In the genomic region with DNA sequence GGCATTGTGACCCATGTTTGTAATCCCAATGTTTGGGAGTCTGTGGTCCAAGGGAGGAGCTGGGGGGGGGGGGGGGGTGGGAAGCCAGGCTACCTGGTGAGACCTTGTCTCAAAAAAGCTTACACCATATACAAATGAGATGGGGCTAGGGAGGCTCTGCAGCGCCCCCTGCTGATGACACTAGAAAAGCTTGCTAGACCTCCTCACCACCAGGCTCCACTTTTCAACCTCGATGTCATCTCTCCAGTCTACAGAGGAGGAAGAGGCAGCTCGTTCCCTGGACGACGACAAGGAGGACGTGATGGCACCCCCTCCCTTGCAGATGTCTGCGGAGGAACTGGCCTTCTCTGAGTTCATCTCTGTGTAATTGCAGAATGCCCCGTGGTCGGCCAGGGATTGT, we compare ENCODE assay signal across 9 mouse cellular contexts. TPM values are rescaled to one million over a fixed set of nuclear protein-coding genes. Genes with fewer than 3 reads are reported as not detected.
DNase-seq lines count a peak whose midpoint lies in the region; ATAC-seq lines count a peak whose summit lies in the region.
"Had no signal": no experiment of that assay in that cellular context is flagged by ENCODE, and none has a peak within 500 bp of the region (broad histone marks: within the 10 kb centered on the region; RNA-seq: fewer than 3 reads in every experiment).

No protein-coding gene starts in this region.

- H3K9ac ChIP-seq in hindbrain, embryonic 11.5 days (ENCODE audit: low read depth, low read length) = no peak overlapping the region
- H3K9ac ChIP-seq in hindbrain, embryonic 14.5 days = no peak overlapping the region

- 26% methylated on average over 9 of the region's 9 CpGs for whole genome bisulfite sequencing in hindbrain, embryonic 11.5 days
- 26% methylated on average over 9 of the region's 9 CpGs for WGBS in hindbrain, embryonic 14.5 days

- no peak for ATAC-seq in hindbrain, embryonic 11.5 days (ENCODE audit: low FRiP score)
- ATAC-seq in hindbrain, embryonic 14.5 days (ENCODE audit: low FRiP score) = no peak
- peak; percentile 63; the same call in 1 of the 2 replicates for ATAC-seq in common myeloid progenitor, adult 5-6 weeks (replicated peaks; ENCODE audit: low read depth, poor library complexity, severe bottlenecking)
- ATAC-seq in megakaryocyte-erythroid progenitor cell, adult 5-6 weeks (replicated peaks; ENCODE audit: low FRiP score, low TSS enrichment, poor library complexity, severe bottlenecking) = 0 out of 2 replicates have a peak, but pooled peaks have one; percentile 46

- H3K27ac ChIP-seq in hindbrain, embryonic 11.5 days (ENCODE audit: low read depth, low read length) = no peak overlapping the region
- H3K27ac ChIP-seq in hindbrain, embryonic 14.5 days = no peak overlapping the region
- H3K27ac ChIP-seq: macrophage had no signal

- peak; percentile 81 for DNase-seq in hindbrain, embryonic 11.5 days (ENCODE audit: low spot score)
- no peak for DNase-seq in hindbrain, embryonic 14.5 days (ENCODE audit: low spot score)
- peak; percentile 28 for DNase-seq in CD4-positive helper T cell, adult 2 months (ENCODE audit: low read depth, low spot score)
- peak; percentile 3 for DNase-seq in T-cell, adult 2 months (ENCODE audit: low spot score)
- DNase-seq in kidney, postnatal 36 days = peak; percentile 41 to 79
- no peak for DNase-seq in urinary bladder, postnatal 4 days (ENCODE audit: low spot score in 2 of 2)

- no peaks in the 10 kb centered on the region for H3K4me1 ChIP-seq in hindbrain, embryonic 11.5 days (replicated peaks; ENCODE audit: control insufficient read depth, insufficient read depth, low read length)
- H3K4me1 ChIP-seq in hindbrain, embryonic 14.5 days (replicated peaks; ENCODE audit: control insufficient read depth, insufficient read depth, low read length) = no peaks in the 10 kb centered on the region

- no peaks in the 10 kb centered on the region for H3K9me3 ChIP-seq in hindbrain, embryonic 11.5 days (ENCODE audit: control insufficient read depth, low read length)
- no peaks in the 10 kb centered on the region for H3K9me3 ChIP-seq in hindbrain, embryonic 14.5 days (ENCODE audit: control insufficient read depth, low read length)

- H3K4me3 ChIP-seq in hindbrain, embryonic 11.5 days (ENCODE audit: low read depth, low read length) = no peak overlapping the region
- no peak overlapping the region for H3K4me3 ChIP-seq in hindbrain, embryonic 14.5 days (replicated peaks; ENCODE audit: low read length)

- H3K27me3 ChIP-seq in hindbrain, embryonic 11.5 days (ENCODE audit: control insufficient read depth, insufficient read depth, low read length) = no peaks in the 10 kb centered on the region
- no peaks in the 10 kb centered on the region for H3K27me3 ChIP-seq in hindbrain, embryonic 14.5 days (ENCODE audit: control insufficient read depth, insufficient read depth, low read length)

- no peak overlapping the region for H3K4me2 ChIP-seq in hindbrain, embryonic 11.5 days (replicated peaks; ENCODE audit: low read depth, low read length)
- no peak overlapping the region for H3K4me2 ChIP-seq in hindbrain, embryonic 14.5 days (replicated peaks)

- no peaks in the 10 kb centered on the region for H3K36me3 ChIP-seq in hindbrain, embryonic 11.5 days (ENCODE audit: control insufficient read depth, insufficient read depth, low read length)
- peaks cover 13% of the 10 kb centered on the region for H3K36me3 ChIP-seq in hindbrain, embryonic 14.5 days (replicated peaks; ENCODE audit: control insufficient read depth, insufficient read depth)

RNA-seq across cellular contexts. Expression of a gene that starts 12.5 kb away (rescaled TPM):
- 0.09 and 0.13 TPM in 2 replicates for polyA plus RNA-seq in hindbrain, embryonic 11.5 days (2014; fragmentation: Nextera tagmentation; extraction: Ambion mirVana)
- polyA plus RNA-seq in hindbrain, embryonic 14.5 days (2014; fragmentation: Nextera tagmentation; extraction: Ambion mirVana) = 0.27 TPM in 1 of 2 replicates, not detected in the other
- total RNA-seq in common myeloid progenitor, adult 5-6 weeks (2017) = 0.10 and 0.78 TPM in 2 replicates
- not detected in 2 replicates for total RNA-seq in megakaryocyte-erythroid progenitor cell, adult 5-6 weeks (2014; fragmentation: Nextera tagmentation)
- total RNA-seq in megakaryocyte-erythroid progenitor cell, adult 5-6 weeks (2017) = 1.8 TPM in 1 of 2 replicates, not detected in the other

RNA-seq across cellular contexts. Expression of a gene that starts 25.6 kb away (rescaled TPM):
- polyA plus RNA-seq in hindbrain, embryonic 11.5 days (2014; fragmentation: Nextera tagmentation; extraction: Ambion mirVana) = 23.3 and 26.5 TPM in 2 replicates
- polyA plus RNA-seq in hindbrain, embryonic 14.5 days (2014; fragmentation: Nextera tagmentation; extraction: Ambion mirVana) = 53.5 and 57.2 TPM in 2 replicates
- not detected in 2 replicates for total RNA-seq in common myeloid progenitor, adult 5-6 weeks (2017)
- total RNA-seq in megakaryocyte-erythroid progenitor cell, adult 5-6 weeks (2014; fragmentation: Nextera tagmentation) = not detected in 2 replicates
- total RNA-seq in megakaryocyte-erythroid progenitor cell, adult 5-6 weeks (2017) = not detected in 2 replicates
- polyA plus RNA-seq: macrophage had no signal

RNA-seq across cellular contexts. Expression of a gene that starts 34.5 kb away (rescaled TPM):
- 9.8 and 11.7 TPM in 2 replicates for polyA plus RNA-seq in hindbrain, embryonic 11.5 days (2014; fragmentation: Nextera tagmentation; extraction: Ambion mirVana)
- 24.3 and 24.6 TPM in 2 replicates for polyA plus RNA-seq in hindbrain, embryonic 14.5 days (2014; fragmentation: Nextera tagmentation; extraction: Ambion mirVana)
- total RNA-seq in common myeloid progenitor, adult 5-6 weeks (2017) = 0.50 and 0.58 TPM in 2 replicates
- 3.2 and 3.7 TPM in 2 replicates for total RNA-seq in megakaryocyte-erythroid progenitor cell, adult 5-6 weeks (2014; fragmentation: Nextera tagmentation)
- total RNA-seq in megakaryocyte-erythroid progenitor cell, adult 5-6 weeks (2017) = 3.1 and 4.2 TPM in 2 replicates
- polyA plus RNA-seq: macrophage had no signal

RNA-seq across cellular contexts. Expression of a gene that starts 47.3 kb away (rescaled TPM):
- polyA plus RNA-seq in hindbrain, embryonic 11.5 days (2014; fragmentation: Nextera tagmentation; extraction: Ambion mirVana) = not detected in 2 replicates
- polyA plus RNA-seq in hindbrain, embryonic 14.5 days (2014; fragmentation: Nextera tagmentation; extraction: Ambion mirVana) = not detected in 2 replicates
- not detected in 2 replicates for total RNA-seq in common myeloid progenitor, adult 5-6 weeks (2017)
- total RNA-seq in megakaryocyte-erythroid progenitor cell, adult 5-6 weeks (2014; fragmentation: Nextera tagmentation) = not detected in 2 replicates
- total RNA-seq in megakaryocyte-erythroid progenitor cell, adult 5-6 weeks (2017) = not detected in 2 replicates
- polyA plus RNA-seq: macrophage had no signal

RNA-seq across cellular contexts. Expression of a gene that starts 53.8 kb away (rescaled TPM):
- 1.7 and 2.7 TPM in 2 replicates for polyA plus RNA-seq in hindbrain, embryonic 11.5 days (2014; fragmentation: Nextera tagmentation; extraction: Ambion mirVana)
- polyA plus RNA-seq in hindbrain, embryonic 14.5 days (2014; fragmentation: Nextera tagmentation; extraction: Ambion mirVana) = 4.3 and 4.4 TPM in 2 replicates
- total RNA-seq in common myeloid progenitor, adult 5-6 weeks (2017) = not detected in 2 replicates
- not detected in 2 replicates for total RNA-seq in megakaryocyte-erythroid progenitor cell, adult 5-6 weeks (2014; fragmentation: Nextera tagmentation)
- not detected in 2 replicates for total RNA-seq in megakaryocyte-erythroid progenitor cell, adult 5-6 weeks (2017)
- polyA plus RNA-seq: macrophage had no signal

Comparison
In these comparisons a context has a peak if more than half of its experiments do, and no peak if none do; other contexts are left out.
1. DNase-seq: peak in hindbrain, embryonic 11.5 days (single experiment), CD4-positive helper T cell, adult 2 months (single experiment), T-cell, adult 2 months (single experiment) and kidney, postnatal 36 days (2 of 2); none in hindbrain, embryonic 14.5 days (single experiment) and urinary bladder, postnatal 4 days (0 of 2).
2. ATAC-seq: peak in common myeloid progenitor, adult 5-6 weeks (single experiment) and megakaryocyte-erythroid progenitor cell, adult 5-6 weeks (single experiment); none in hindbrain, embryonic 11.5 days (single experiment) and hindbrain, embryonic 14.5 days (single experiment).